7 mouse cellular contexts compared by ENCODE assay signal in the genomic region with DNA sequence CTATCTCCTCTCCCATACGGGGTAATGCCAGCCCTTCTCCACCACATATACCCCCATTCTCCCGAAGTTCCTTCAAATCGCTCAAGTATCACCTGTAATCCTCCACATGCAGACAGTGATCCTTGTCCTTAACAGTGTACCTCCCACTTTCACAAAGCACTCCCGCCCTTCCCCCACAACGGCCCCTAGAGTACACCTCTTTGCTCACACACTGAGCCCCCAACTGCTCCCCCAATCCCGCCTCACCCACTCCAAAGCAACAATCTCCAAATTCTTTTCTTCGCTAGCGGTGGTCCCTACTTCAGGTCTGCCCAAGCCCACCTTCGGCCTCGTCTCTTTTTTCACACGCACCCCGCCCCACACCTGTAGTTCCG. TPM values are rescaled to one million over a fixed set of nuclear protein-coding genes. Genes with fewer than 3 reads are reported as not detected.
DNase-seq lines count a peak whose midpoint lies in the region; ATAC-seq lines count a peak whose summit lies in the region.

No protein-coding gene starts in this region.

- no peak for DNase-seq in neural tube, embryonic 11.5 days (ENCODE audit: low spot score)
- no peak for DNase-seq in neural tube, embryonic 10.5 days (ENCODE audit: extremely low spot score, low spot score)
- no peak for DNase-seq in spleen, adult 18-20 months
- DNase-seq in layer of hippocampus, adult 9-11 months, result no peak

- H3K4me3 ChIP-seq in neural tube, embryonic 11.5 days (ENCODE audit: low read depth, low read length), result peak overlapping the region; percentile 50
- H3K4me3 ChIP-seq in forebrain, embryonic 13.5 days, result peak overlapping the region; percentile 58
- H3K4me3 ChIP-seq in limb, embryonic 13.5 days, result peak overlapping the region; percentile 60
- peak overlapping the region; percentile 55 for H3K4me3 ChIP-seq in stomach, embryonic 15.5 days (replicated peaks)

- 7% methylated on average over 13 of the region's 13 CpGs for WGBS in neural tube, embryonic 11.5 days
- 2% methylated on average over 13 of the region's 13 CpGs for WGBS in forebrain, embryonic 13.5 days
- 8% methylated on average over 13 of the region's 13 CpGs for WGBS in limb, embryonic 13.5 days
- whole genome bisulfite sequencing in stomach, embryonic 15.5 days, result 4% methylated on average over 13 of the region's 13 CpGs

- peak overlapping the region; percentile 95 for H3K27ac ChIP-seq in neural tube, embryonic 11.5 days (ENCODE audit: low read depth, low read length)
- peak overlapping the region; percentile 97 for H3K27ac ChIP-seq in forebrain, embryonic 13.5 days
- H3K27ac ChIP-seq in limb, embryonic 13.5 days, result peak overlapping the region; percentile 28; the same call in 1 of the 2 replicates
- peak overlapping the region; percentile 87 for H3K27ac ChIP-seq in stomach, embryonic 15.5 days

- no peaks in the 10 kb centered on the region for H3K36me3 ChIP-seq in neural tube, embryonic 11.5 days (ENCODE audit: control insufficient read depth, insufficient read depth, low read length)
- H3K36me3 ChIP-seq in forebrain, embryonic 13.5 days (ENCODE audit: poor library complexity, severe bottlenecking), result no peaks in the 10 kb centered on the region
- H3K36me3 ChIP-seq in limb, embryonic 13.5 days, result no peaks in the 10 kb centered on the region
- H3K36me3 ChIP-seq in stomach, embryonic 15.5 days, result no peaks in the 10 kb centered on the region; the same call in 1 of the 2 replicates

- H3K4me2 ChIP-seq in neural tube, embryonic 11.5 days (ENCODE audit: low read depth), result peak overlapping the region; percentile 73
- peak overlapping the region; percentile 71 for H3K4me2 ChIP-seq in forebrain, embryonic 13.5 days
- peak overlapping the region; percentile 86 for H3K4me2 ChIP-seq in limb, embryonic 13.5 days (replicated peaks)
- peak overlapping the region; percentile 76 for H3K4me2 ChIP-seq in stomach, embryonic 15.5 days

- ATAC-seq in neural tube, embryonic 11.5 days (ENCODE audit: insufficient read depth, low FRiP score, low TSS enrichment), result peak; percentile 8; the same call in 1 of the 2 replicates
- peak; percentile 2; the same call in 1 of the 2 replicates for ATAC-seq in forebrain, embryonic 13.5 days
- ATAC-seq in limb, embryonic 13.5 days (ENCODE audit: low FRiP score, low read depth), result peak; percentile 8
- ATAC-seq in stomach, embryonic 15.5 days (ENCODE audit: insufficient read depth, low FRiP score, low read depth), result 0 out of 2 replicates have a peak, but pooled peaks have one; percentile 2

- no peaks in the 10 kb centered on the region for H3K27me3 ChIP-seq in neural tube, embryonic 11.5 days (ENCODE audit: control insufficient read depth, insufficient read depth, low read length)
- no peaks in the 10 kb centered on the region for H3K27me3 ChIP-seq in forebrain, embryonic 13.5 days
- no peaks in the 10 kb centered on the region for H3K27me3 ChIP-seq in limb, embryonic 13.5 days
- H3K27me3 ChIP-seq in stomach, embryonic 15.5 days (replicated peaks), result no peaks in the 10 kb centered on the region

- peak overlapping the region; percentile 60 for H3K9ac ChIP-seq in neural tube, embryonic 11.5 days (ENCODE audit: low read length)
- H3K9ac ChIP-seq in forebrain, embryonic 13.5 days, result peak overlapping the region; percentile 67
- peak overlapping the region; percentile 55 for H3K9ac ChIP-seq in limb, embryonic 13.5 days
- no peak overlapping the region for H3K9ac ChIP-seq in stomach, embryonic 15.5 days

- H3K4me1 ChIP-seq in neural tube, embryonic 11.5 days (ENCODE audit: control insufficient read depth, insufficient read depth, low read length), result peaks cover 14% of the 10 kb centered on the region
- H3K4me1 ChIP-seq in forebrain, embryonic 13.5 days, result peaks cover 38% of the 10 kb centered on the region
- H3K4me1 ChIP-seq in limb, embryonic 13.5 days, result peaks cover 22% of the 10 kb centered on the region
- H3K4me1 ChIP-seq in stomach, embryonic 15.5 days, result peaks cover 20% of the 10 kb centered on the region

- no peaks in the 10 kb centered on the region for H3K9me3 ChIP-seq in neural tube, embryonic 11.5 days (ENCODE audit: control insufficient read depth, low read length)
- no peaks in the 10 kb centered on the region for H3K9me3 ChIP-seq in forebrain, embryonic 13.5 days (replicated peaks)
- H3K9me3 ChIP-seq in limb, embryonic 13.5 days, result no peaks in the 10 kb centered on the region
- H3K9me3 ChIP-seq in stomach, embryonic 15.5 days, result no peaks in the 10 kb centered on the region

RNA-seq across cellular contexts. Expression of gene Fam214b, which starts 0.7 kb away (rescaled TPM):
- 18.1 and 19.0 TPM in 2 replicates for polyA plus RNA-seq in neural tube, embryonic 11.5 days (2014; fragmentation: Nextera tagmentation; extraction: Ambion mirVana)
- 33.8 and 42.3 TPM in 2 replicates for polyA plus RNA-seq in forebrain, embryonic 13.5 days (2015; fragmentation: Nextera tagmentation; extraction: Ambion mirVana)
- 13.7 and 14.7 TPM in 2 replicates for polyA plus RNA-seq in limb, embryonic 13.5 days (2015; fragmentation: Nextera tagmentation; extraction: Ambion mirVana)
- polyA plus RNA-seq in stomach, embryonic 15.5 days (2015; fragmentation: Nextera tagmentation; extraction: Ambion mirVana), result 11.9 and 13.2 TPM in 2 replicates

RNA-seq across cellular contexts. Expression of gene Unc13b, which starts 13.5 kb away (rescaled TPM):
- 16.1 and 18.9 TPM in 2 replicates for polyA plus RNA-seq in neural tube, embryonic 11.5 days (2014; fragmentation: Nextera tagmentation; extraction: Ambion mirVana)
- 15.1 and 15.2 TPM in 2 replicates for polyA plus RNA-seq in forebrain, embryonic 13.5 days (2015; fragmentation: Nextera tagmentation; extraction: Ambion mirVana)
- 2.5 and 2.7 TPM in 2 replicates for polyA plus RNA-seq in limb, embryonic 13.5 days (2015; fragmentation: Nextera tagmentation; extraction: Ambion mirVana)
- polyA plus RNA-seq in stomach, embryonic 15.5 days (2015; fragmentation: Nextera tagmentation; extraction: Ambion mirVana), result 7.8 and 9.1 TPM in 2 replicates

RNA-seq across cellular contexts. Expression of gene Stoml2, which starts 13.8 kb away (rescaled TPM):
- polyA plus RNA-seq in neural tube, embryonic 11.5 days (2014; fragmentation: Nextera tagmentation; extraction: Ambion mirVana), result 360 and 370 TPM in 2 replicates
- 305 and 335 TPM in 2 replicates for polyA plus RNA-seq in forebrain, embryonic 13.5 days (2015; fragmentation: Nextera tagmentation; extraction: Ambion mirVana)
- polyA plus RNA-seq in limb, embryonic 13.5 days (2015; fragmentation: Nextera tagmentation; extraction: Ambion mirVana), result 343 and 345 TPM in 2 replicates
- polyA plus RNA-seq in stomach, embryonic 15.5 days (2015; fragmentation: Nextera tagmentation; extraction: Ambion mirVana), result 303 TPM in 2 replicates

RNA-seq across cellular contexts. Expression of gene Pigo, which starts 19.7 kb away (rescaled TPM):
- polyA plus RNA-seq in neural tube, embryonic 11.5 days (2014; fragmentation: Nextera tagmentation; extraction: Ambion mirVana), result 20.4 and 23.1 TPM in 2 replicates
- polyA plus RNA-seq in forebrain, embryonic 13.5 days (2015; fragmentation: Nextera tagmentation; extraction: Ambion mirVana), result 21.4 and 25.3 TPM in 2 replicates
- 25.7 and 26.0 TPM in 2 replicates for polyA plus RNA-seq in limb, embryonic 13.5 days (2015; fragmentation: Nextera tagmentation; extraction: Ambion mirVana)
- polyA plus RNA-seq in stomach, embryonic 15.5 days (2015; fragmentation: Nextera tagmentation; extraction: Ambion mirVana), result 21.7 and 22.6 TPM in 2 replicates

RNA-seq across cellular contexts. Expression of gene Fancg, which starts 35.0 kb away (rescaled TPM):
- polyA plus RNA-seq in neural tube, embryonic 11.5 days (2014; fragmentation: Nextera tagmentation; extraction: Ambion mirVana), result 17.3 and 19.3 TPM in 2 replicates
- 22.9 and 23.5 TPM in 2 replicates for polyA plus RNA-seq in forebrain, embryonic 13.5 days (2015; fragmentation: Nextera tagmentation; extraction: Ambion mirVana)
- 19.5 and 20.7 TPM in 2 replicates for polyA plus RNA-seq in limb, embryonic 13.5 days (2015; fragmentation: Nextera tagmentation; extraction: Ambion mirVana)
- 13.0 and 17.2 TPM in 2 replicates for polyA plus RNA-seq in stomach, embryonic 15.5 days (2015; fragmentation: Nextera tagmentation; extraction: Ambion mirVana)

Comparison
In these comparisons a context has a peak if more than half of its experiments do, and no peak if none do; other contexts are left out.
1. H3K27ac ChIP-seq: peak in every context shown above with its lines; median percentile 97 in forebrain, embryonic 13.5 days; 95 in neural tube, embryonic 11.5 days; 87 in stomach, embryonic 15.5 days; 28 in limb, embryonic 13.5 days.